Mouse (Mus musculus): ENCODE data around the gene Vcl.

DNA sequence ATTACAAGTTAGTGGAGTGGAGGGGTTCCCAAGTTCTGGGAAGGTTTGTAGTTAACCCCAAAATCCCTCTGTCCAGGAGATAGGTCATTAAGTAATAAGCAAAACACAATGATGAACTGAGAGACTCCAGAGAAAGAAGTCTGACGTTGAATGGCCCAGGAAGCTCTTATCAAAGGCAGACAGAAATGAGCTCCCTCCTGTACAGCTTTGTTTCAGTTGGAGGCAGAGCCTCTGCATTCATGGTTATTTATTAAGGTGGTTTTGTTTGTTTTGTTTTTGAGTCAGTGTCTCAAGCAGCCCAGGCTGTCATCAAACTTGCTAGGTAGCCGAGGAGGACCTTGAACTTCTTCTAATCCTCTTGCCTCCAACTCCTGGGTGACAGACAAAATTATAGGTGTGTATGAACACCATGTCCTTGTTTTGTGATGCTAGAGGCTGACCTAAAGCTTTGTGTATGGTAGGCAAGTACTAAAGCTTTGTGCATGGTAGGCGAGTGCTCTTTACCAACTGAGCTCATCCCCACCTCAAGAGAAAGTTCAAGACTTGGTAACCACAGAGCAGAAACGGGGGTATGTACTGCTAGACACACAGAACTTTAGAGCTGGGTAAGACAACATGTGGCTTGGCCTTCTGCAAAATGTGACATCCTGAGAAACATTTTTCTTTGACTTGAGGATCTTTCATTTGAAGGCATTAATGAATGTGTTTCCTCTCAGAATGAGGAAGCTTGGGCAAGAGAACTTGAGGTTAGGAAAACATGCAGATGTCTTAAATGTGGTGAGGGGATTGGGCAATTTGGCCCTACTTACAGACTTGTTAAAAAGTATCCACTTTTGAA is 1.5 kb upstream of the Vcl start:
- no peak for TF ChIP-seq POLR2A (IDR thresholded peaks at IDR 0.05; ENCODE audit: low read depth, low read length)
- no peak for TF ChIP-seq CTCF (conservative IDR thresholded peaks at IDR 0.05; ENCODE audit: insufficient read depth, insufficient read length, low read depth, low read length)

Data from kidney, adult 2 months (tissue).